Mouse (Mus musculus): ENCODE measurements around the gene Phactr1. TPM values are rescaled to one million over a fixed set of nuclear protein-coding genes. Genes with fewer than 3 reads are reported as not detected.

Gene Phactr1
- polyA plus RNA-seq, 1 experiment from 2014 or later, result 0.61 TPM

DNA sequence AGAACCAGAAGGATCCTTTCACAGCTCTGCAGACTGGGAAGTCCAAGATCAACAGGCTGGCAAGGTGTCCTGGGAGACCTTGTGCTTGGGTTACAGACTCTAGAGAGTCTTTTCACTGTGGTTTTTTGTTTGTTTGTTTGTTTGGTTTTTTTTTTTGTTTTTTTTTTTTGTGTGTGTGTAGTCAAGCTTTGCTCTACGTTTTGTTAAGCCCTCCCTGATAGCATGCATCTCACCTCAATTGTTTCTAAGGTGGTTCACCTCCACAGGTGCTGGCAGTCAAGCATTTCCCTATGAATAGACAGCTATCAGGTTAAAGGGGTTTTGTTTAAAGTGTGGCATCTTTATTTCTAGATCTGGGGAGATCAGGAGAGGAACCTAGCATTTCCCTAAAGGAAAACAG is 191.7 kb downstream of the Phactr1 start:
- Histone ChIP-seq H3K27ac (ENCODE audit: low read length) (no peak overlapping the region), H3K9ac (ENCODE audit: low read depth, low read length) (no peak overlapping the region), H3K27me3 (ENCODE audit: control insufficient read depth, insufficient read depth, low read depth, low read length) (no peaks in the 10 kb centered on the region), H3K9me3 (replicated peaks; ENCODE audit: control insufficient read depth, low read length) (no peaks in the 10 kb centered on the region), H3K36me3 (ENCODE audit: control insufficient read depth, insufficient read depth) (no peaks in the 10 kb centered on the region), H3K4me3 (ENCODE audit: low read depth, low read length) (no peak overlapping the region), H3K4me1 (ENCODE audit: control insufficient read depth, low read depth, low read length) (no peaks in the 10 kb centered on the region), H3K4me2 (ENCODE audit: low read depth, low read length) (no peak overlapping the region)
- 12% methylated on average over 1 of the region's 1 CpGs for WGBS (ENCODE audit: insufficient replicate concordance)
- no peak for ATAC-seq (ENCODE audit: low read depth)

DNA sequence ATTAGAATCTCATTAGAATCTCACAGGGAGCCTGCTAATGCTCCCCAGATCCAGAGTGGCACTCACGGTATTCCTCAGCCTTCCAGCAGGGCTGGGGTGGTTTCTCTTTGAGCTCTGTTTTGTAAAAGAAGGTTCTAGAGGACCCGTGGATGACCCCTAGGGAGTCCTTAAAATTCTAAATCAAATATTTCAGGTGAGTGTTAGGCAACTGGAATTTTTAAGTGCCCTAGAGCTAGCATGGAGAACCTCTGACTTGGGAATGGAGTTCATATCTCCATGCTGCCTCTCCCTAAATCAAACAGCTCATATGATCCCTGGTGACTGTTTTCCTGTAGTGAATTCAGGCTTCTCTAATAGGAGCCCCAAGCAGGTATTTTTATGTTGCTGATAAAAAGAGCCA is 197.9 kb downstream of the Phactr1 start:
- no peak for ATAC-seq (ENCODE audit: low read depth)
- Histone ChIP-seq H3K9ac (ENCODE audit: low read depth, low read length) (no peak overlapping the region), H3K27ac (ENCODE audit: low read length) (no peak overlapping the region), H3K9me3 (replicated peaks; ENCODE audit: control insufficient read depth, low read length) (no peaks in the 10 kb centered on the region), H3K4me1 (ENCODE audit: control insufficient read depth, low read depth, low read length) (no peaks in the 10 kb centered on the region), H3K36me3 (ENCODE audit: control insufficient read depth, insufficient read depth) (no peaks in the 10 kb centered on the region), H3K4me2 (ENCODE audit: low read depth, low read length) (no peak overlapping the region), H3K4me3 (ENCODE audit: low read depth, low read length) (no peak overlapping the region), H3K27me3 (ENCODE audit: control insufficient read depth, insufficient read depth, low read depth, low read length) (no peaks in the 10 kb centered on the region)
- WGBS (ENCODE audit: insufficient replicate concordance), result 41% methylated on average over 2 of the region's 2 CpGs

GRCm38 (mm10) chr13:42884033-42884724 is 203.8 kb downstream of the Phactr1 start:
- no peak overlapping the region for H3K27ac ChIP-seq (ENCODE audit: low read length)
- H3K27me3 ChIP-seq (ENCODE audit: control insufficient read depth, insufficient read depth, low read depth, low read length), result no peaks in the 10 kb centered on the region
- no peak overlapping the region for H3K4me2 ChIP-seq (ENCODE audit: low read depth, low read length)
- no peak overlapping the region for H3K4me3 ChIP-seq (ENCODE audit: low read depth, low read length)
- H3K9ac ChIP-seq (ENCODE audit: low read depth, low read length), result no peak overlapping the region
- H3K4me1 ChIP-seq (ENCODE audit: control insufficient read depth, low read depth, low read length), result no peaks in the 10 kb centered on the region
- ATAC-seq (ENCODE audit: low read depth), result no peak
- no peaks in the 10 kb centered on the region for H3K9me3 ChIP-seq (replicated peaks; ENCODE audit: control insufficient read depth, low read length)
- 43% methylated on average over 14 of the region's 14 CpGs for WGBS (ENCODE audit: insufficient replicate concordance)
- no peaks in the 10 kb centered on the region for H3K36me3 ChIP-seq (ENCODE audit: control insufficient read depth, insufficient read depth)

- Histone ChIP-seq H3K4me3 (ENCODE audit: low read depth, low read length) (no peak overlapping the region), H3K27ac (ENCODE audit: low read length) (no peak overlapping the region), H3K27me3 (ENCODE audit: control insufficient read depth, insufficient read depth, low read depth, low read length) (no peaks in the 10 kb centered on the region), H3K36me3 (ENCODE audit: control insufficient read depth, insufficient read depth) (no peaks in the 10 kb centered on the region), H3K4me1 (ENCODE audit: control insufficient read depth, low read depth, low read length) (no peaks in the 10 kb centered on the region), H3K9ac (ENCODE audit: low read depth, low read length) (no peak overlapping the region), H3K9me3 (replicated peaks; ENCODE audit: control insufficient read depth, low read length) (no peaks in the 10 kb centered on the region), H3K4me2 (ENCODE audit: low read depth, low read length) (no peak overlapping the region)
- 38% methylated on average over 1 of the region's 1 CpGs for WGBS (ENCODE audit: insufficient replicate concordance)
- no peak for ATAC-seq (ENCODE audit: low read depth)
Measured at GRCm38 (mm10) chr13:42884725-42885115, 204.3 kb downstream of the Phactr1 start.

GRCm38 (mm10) chr13:42887701-42888100 is 207.3 kb downstream of the Phactr1 start:
- Histone ChIP-seq H3K4me3 (ENCODE audit: low read depth, low read length) (no peak overlapping the region), H3K4me1 (ENCODE audit: control insufficient read depth, low read depth, low read length) (no peaks in the 10 kb centered on the region), H3K36me3 (ENCODE audit: control insufficient read depth, insufficient read depth) (no peaks in the 10 kb centered on the region), H3K27me3 (ENCODE audit: control insufficient read depth, insufficient read depth, low read depth, low read length) (no peaks in the 10 kb centered on the region), H3K27ac (ENCODE audit: low read length) (no peak overlapping the region), H3K4me2 (ENCODE audit: low read depth, low read length) (no peak overlapping the region), H3K9me3 (replicated peaks; ENCODE audit: control insufficient read depth, low read length) (no peaks in the 10 kb centered on the region), H3K9ac (ENCODE audit: low read depth, low read length) (no peak overlapping the region)
- WGBS (ENCODE audit: insufficient replicate concordance), result 60% methylated on average over 5 of the region's 5 CpGs
- no peak for ATAC-seq (ENCODE audit: low read depth)

GRCm38 (mm10) chr13:42889516-42890474 is 209.4 kb downstream of the Phactr1 start:
- Histone ChIP-seq H3K9ac (ENCODE audit: low read depth, low read length) (no peak overlapping the region), H3K4me2 (ENCODE audit: low read depth, low read length) (no peak overlapping the region), H3K4me1 (ENCODE audit: control insufficient read depth, low read depth, low read length) (no peaks in the 10 kb centered on the region), H3K36me3 (ENCODE audit: control insufficient read depth, insufficient read depth) (no peaks in the 10 kb centered on the region), H3K27ac (ENCODE audit: low read length) (no peak overlapping the region), H3K4me3 (ENCODE audit: low read depth, low read length) (no peak overlapping the region), H3K27me3 (ENCODE audit: control insufficient read depth, insufficient read depth, low read depth, low read length) (no peaks in the 10 kb centered on the region), H3K9me3 (replicated peaks; ENCODE audit: control insufficient read depth, low read length) (no peaks in the 10 kb centered on the region)
- no peak for ATAC-seq (ENCODE audit: low read depth)
- WGBS (ENCODE audit: insufficient replicate concordance), result 52% methylated on average over 12 of the region's 12 CpGs

DNA sequence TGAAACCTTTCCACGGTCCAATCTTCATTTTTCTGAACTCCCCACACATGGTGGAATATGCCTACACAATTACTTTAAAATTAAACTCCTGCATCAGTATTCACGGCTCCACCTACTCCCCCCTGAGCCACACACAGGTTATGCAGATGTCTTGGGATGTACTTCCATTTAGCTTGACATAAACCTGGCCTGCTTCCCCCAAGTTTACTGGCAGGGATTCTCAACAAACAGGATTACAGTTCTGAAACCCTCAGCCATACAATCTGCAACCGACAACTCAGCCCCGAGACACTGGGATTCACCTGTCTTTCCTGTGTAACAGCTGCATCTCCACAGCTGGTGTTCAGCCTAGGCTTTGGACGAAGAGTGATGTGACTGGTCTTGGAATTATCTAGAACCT is 210.2 kb downstream of the Phactr1 start:
- no peak for ATAC-seq (ENCODE audit: low read depth)
- H3K4me1 ChIP-seq (ENCODE audit: control insufficient read depth, low read depth, low read length), result no peaks in the 10 kb centered on the region
- 57% methylated on average over 5 of the region's 5 CpGs for WGBS (ENCODE audit: insufficient replicate concordance)

DNA sequence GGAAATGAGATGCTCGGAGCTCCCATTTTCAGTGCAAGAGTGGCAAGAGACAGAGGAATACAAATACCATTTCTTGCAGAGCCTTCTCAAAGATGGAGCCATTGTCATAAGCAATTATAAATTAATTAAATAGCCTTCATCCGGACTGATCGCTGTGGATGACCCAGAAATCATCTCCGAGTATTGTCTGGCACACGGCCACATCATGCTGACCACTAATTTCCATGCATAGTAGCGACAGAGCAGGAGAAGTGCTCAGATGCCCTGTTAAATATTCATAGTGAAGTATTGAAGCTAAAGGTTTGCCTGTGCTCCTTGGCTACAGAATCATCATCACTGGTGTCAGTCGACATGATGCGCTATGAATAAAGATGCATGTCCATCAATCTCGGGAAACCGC is 213.6 kb downstream of the Phactr1 start:
- Histone ChIP-seq H3K27me3 (ENCODE audit: control insufficient read depth, insufficient read depth, low read depth, low read length) (no peaks in the 10 kb centered on the region), H3K4me2 (ENCODE audit: low read depth, low read length) (no peak overlapping the region), H3K36me3 (ENCODE audit: control insufficient read depth, insufficient read depth) (no peaks in the 10 kb centered on the region), H3K9me3 (replicated peaks; ENCODE audit: control insufficient read depth, low read length) (no peaks in the 10 kb centered on the region), H3K4me1 (ENCODE audit: control insufficient read depth, low read depth, low read length) (no peaks in the 10 kb centered on the region), H3K27ac (ENCODE audit: low read length) (no peak overlapping the region), H3K4me3 (ENCODE audit: low read depth, low read length) (no peak overlapping the region), H3K9ac (ENCODE audit: low read depth, low read length) (no peak overlapping the region)
- ATAC-seq (ENCODE audit: low read depth), result no peak
- WGBS (ENCODE audit: insufficient replicate concordance), result 82% methylated on average over 10 of the region's 10 CpGs

More for the DNA sequence above, 210.2 kb downstream of the Phactr1 start:
- Histone ChIP-seq H3K9me3 (replicated peaks; ENCODE audit: control insufficient read depth, low read length) (no peaks in the 10 kb centered on the region), H3K27ac (ENCODE audit: low read length) (no peak overlapping the region), H3K9ac (ENCODE audit: low read depth, low read length) (no peak overlapping the region), H3K4me2 (ENCODE audit: low read depth, low read length) (no peak overlapping the region), H3K36me3 (ENCODE audit: control insufficient read depth, insufficient read depth) (no peaks in the 10 kb centered on the region), H3K4me3 (ENCODE audit: low read depth, low read length) (no peak overlapping the region), H3K27me3 (ENCODE audit: control insufficient read depth, insufficient read depth, low read depth, low read length) (no peaks in the 10 kb centered on the region)

DNA sequence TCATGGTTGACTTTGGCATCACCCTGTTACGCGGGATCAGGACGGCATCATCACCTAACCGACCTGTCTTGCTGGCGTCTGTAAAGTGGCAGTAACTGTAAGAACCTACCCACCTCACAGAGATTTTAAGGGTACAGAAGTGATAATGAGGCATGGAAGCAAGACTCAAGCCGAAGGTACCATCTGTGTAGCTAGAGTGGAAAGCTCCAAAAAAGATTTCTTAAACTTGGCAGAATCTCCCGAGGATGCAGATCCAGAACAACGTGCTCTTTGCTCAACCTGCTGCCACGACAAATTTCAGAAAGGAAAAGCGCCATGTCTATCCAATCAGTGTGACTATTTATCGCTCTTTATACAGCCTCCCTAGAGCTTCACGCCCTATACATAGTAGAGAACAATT is 214.2 kb downstream of the Phactr1 start:
- Histone ChIP-seq H3K4me2 (ENCODE audit: low read depth, low read length) (no peak overlapping the region), H3K4me1 (ENCODE audit: control insufficient read depth, low read depth, low read length) (no peaks in the 10 kb centered on the region), H3K27ac (ENCODE audit: low read length) (no peak overlapping the region), H3K36me3 (ENCODE audit: control insufficient read depth, insufficient read depth) (no peaks in the 10 kb centered on the region), H3K27me3 (ENCODE audit: control insufficient read depth, insufficient read depth, low read depth, low read length) (no peaks in the 10 kb centered on the region), H3K9me3 (replicated peaks; ENCODE audit: control insufficient read depth, low read length) (no peaks in the 10 kb centered on the region), H3K9ac (ENCODE audit: low read depth, low read length) (no peak overlapping the region), H3K4me3 (ENCODE audit: low read depth, low read length) (no peak overlapping the region)
- WGBS (ENCODE audit: insufficient replicate concordance), result 80% methylated on average over 12 of the region's 12 CpGs
- no peak for ATAC-seq (ENCODE audit: low read depth)
